Mouse (Mus musculus) midbrain, embryonic 11.5 days (tissue): Measurements from ENCODE around the gene Mob1b. TPM values are rescaled to one million over a fixed set of nuclear protein-coding genes. Genes with fewer than 3 reads are reported as not detected.
A peak's percentile ranks its signal among the peaks of the same experiment; 100 is the strongest.

Experiments
- ATAC-seq: fragments of 200-750 bp; cut with Nextera tagmentation; 2 replicates; pipeline ENCODE4 v1.8.0; 2017; ENCODE audit warnings: moderate TSS enrichment, moderate library complexity; ENCODE audit not compliant: low FRiP score
- DNase-seq: peaks from one replicate; pipeline ENCODE4 v3.0.0; 2015; ENCODE audit warnings: low spot score; ENCODE audit errors: missing footprints
- H3K27ac ChIP-seq: fragments of 300-500 bp; sonication (generic); 2 replicates; pipeline ENCODE4 v1.5.1; 2014; ENCODE audit warnings: low read depth, low read length
- H3K27me3 ChIP-seq: fragments of 300-500 bp; sonication (generic); 2 replicates; pipeline ENCODE4 v1.6.1; 2014; ENCODE audit warnings: mild to moderate bottlenecking, low read length, moderate library complexity, mixed read lengths; ENCODE audit not compliant: control insufficient read depth, insufficient read depth
- H3K36me3 ChIP-seq: fragments of 300-500 bp; sonication (generic); 2 replicates; pipeline ENCODE4 v1.6.1; 2014; ENCODE audit warnings: mild to moderate bottlenecking, low read length, moderate library complexity, mixed read lengths; ENCODE audit not compliant: control insufficient read depth, insufficient read depth
- H3K4me1 ChIP-seq: fragments of 300-500 bp; sonication (generic); 2 replicates; pipeline ENCODE4 v1.6.1; 2014; ENCODE audit warnings: low read length; ENCODE audit not compliant: control insufficient read depth, insufficient read depth
- H3K4me2 ChIP-seq: fragments of 300-500 bp; sonication (generic); 2 replicates; pipeline ENCODE4 v1.6.1; 2014; ENCODE audit warnings: mild to moderate bottlenecking, moderate library complexity
- H3K4me3 ChIP-seq: fragments of 300-500 bp; sonication (generic); 2 replicates; pipeline ENCODE4 v1.5.1; 2014; ENCODE audit warnings: low read depth, low read length
- H3K9ac ChIP-seq: fragments of 300-500 bp; sonication (generic); 2 replicates; pipeline ENCODE4 v1.6.1; 2014; ENCODE audit warnings: low read length
- H3K9me3 ChIP-seq: fragments of 300-500 bp; sonication (generic); 2 replicates; pipeline ENCODE4 v1.6.1; 2016; ENCODE audit warnings: low read length; ENCODE audit not compliant: control insufficient read depth
- WGBS: fragments of 180-500 bp; shearing (Covaris S2); extraction: QIAGEN DNeasy Blood & Tissue Kit; methylation state at CpG from one replicate; pipeline ENCODE4 v1.1.7; 2014; 5-methylcytosine and 5-hydroxymethylcytosine counted together
- polyA plus RNA-seq: library from polyadenylated mRNA; unstranded; fragments of >200 nt; fragmentation: Nextera tagmentation; extraction: Ambion mirVana; gene quantifications from 2 replicates; pipeline ENCODE4 v1.2.1, GENCODE M21; 2014

The Mob1b gene
- polyA plus RNA-seq, 1 experiment from 2014 or later: 18.3 TPM

GRCm38 (mm10) chr5:88693057-88693456 lies 27.6 kb upstream of the Mob1b start:
- Histone ChIP-seq H3K4me3 (no peak overlapping the region), H3K36me3 (no peaks in the 10 kb centered on the region)

GRCm38 (mm10) chr5:88697291-88697690 lies 23.4 kb upstream of the Mob1b start:
- Histone ChIP-seq H3K27me3 (no peaks in the 10 kb centered on the region), H3K27ac (no peak overlapping the region), H3K9me3 (no peaks in the 10 kb centered on the region), H3K4me1 (no peaks in the 10 kb centered on the region), H3K36me3 (no peaks in the 10 kb centered on the region), H3K4me3 (no peak overlapping the region), H3K9ac (no peak overlapping the region), H3K4me2 (no peak overlapping the region)
- ATAC-seq: no peak
- peak; percentile 53 for DNase-seq
- WGBS: 81% methylated on average over 5 of the region's 5 CpGs

More at GRCm38 (mm10) chr5:88693057-88693456, 27.6 kb upstream of the Mob1b start:
- no peak overlapping the region for H3K4me2 ChIP-seq
- DNase-seq (no peak), ATAC-seq (no peak)
- H3K4me1 ChIP-seq: no peaks in the 10 kb centered on the region
- H3K9ac ChIP-seq: no peak overlapping the region
- no peaks in the 10 kb centered on the region for H3K9me3 ChIP-seq
- H3K27ac ChIP-seq: no peak overlapping the region
- H3K27me3 ChIP-seq: no peaks in the 10 kb centered on the region

DNA sequence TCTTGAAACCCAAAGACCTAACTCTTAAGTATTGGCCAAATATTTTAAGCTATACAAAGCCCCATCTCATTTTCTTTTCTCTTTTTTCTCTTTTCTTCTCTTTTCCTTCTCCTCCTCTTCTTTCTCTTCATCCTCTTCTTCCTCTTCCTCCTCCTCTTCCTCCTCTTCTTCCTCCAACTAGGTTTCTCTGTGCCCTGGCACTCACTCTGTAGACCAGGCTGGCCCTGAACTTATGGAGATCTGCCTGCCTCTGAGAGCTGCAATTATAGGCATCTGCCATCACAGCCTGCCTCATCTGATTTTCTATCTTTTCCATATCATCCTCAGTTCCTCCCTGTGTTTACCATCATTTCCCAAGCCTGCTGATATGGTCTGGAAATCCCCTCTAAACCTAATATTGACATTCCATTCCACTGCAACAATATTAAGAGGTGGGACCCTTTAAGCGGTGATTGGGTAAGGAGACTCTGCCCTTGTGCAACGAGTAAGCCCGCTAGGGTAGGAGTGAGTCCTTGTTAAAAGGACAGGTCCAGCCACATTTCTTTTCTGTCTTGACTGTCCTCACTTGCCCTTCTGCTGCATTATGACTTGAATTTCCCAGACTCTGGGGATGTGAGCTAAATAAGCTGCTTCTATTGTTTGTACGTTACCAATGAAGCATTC lies 21.3 kb upstream of the Mob1b start:
- no peak overlapping the region for H3K4me3 ChIP-seq
- H3K27me3 ChIP-seq: no peaks in the 10 kb centered on the region
- WGBS: 76% methylated on average over 4 of the region's 4 CpGs
- no peak overlapping the region for H3K27ac ChIP-seq
- no peaks in the 10 kb centered on the region for H3K4me1 ChIP-seq
- no peak overlapping the region for H3K4me2 ChIP-seq
- DNase-seq (peak; percentile 57), ATAC-seq (no peak)
- H3K9ac ChIP-seq: no peak overlapping the region
- H3K36me3 ChIP-seq: no peaks in the 10 kb centered on the region
- no peaks in the 10 kb centered on the region for H3K9me3 ChIP-seq

DNA sequence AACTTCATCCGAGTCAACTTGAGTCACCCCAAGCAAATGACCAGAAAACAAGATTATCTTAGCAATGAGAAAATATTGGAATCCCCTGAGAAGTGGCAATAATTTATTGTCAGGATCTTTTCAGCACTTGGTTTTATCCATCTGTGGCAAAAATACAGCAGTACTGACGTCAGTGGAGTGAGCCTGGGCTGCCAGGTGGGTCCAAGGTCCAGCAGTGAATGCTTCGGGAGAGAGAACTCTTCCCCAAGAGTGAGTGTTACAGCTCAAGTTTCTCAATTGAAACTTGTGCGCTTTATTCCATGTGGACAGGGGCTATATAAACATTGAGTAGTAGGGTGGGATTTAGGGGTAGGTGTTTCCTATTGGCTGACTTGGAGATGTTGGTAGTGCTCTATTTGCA lies 18.6 kb upstream of the Mob1b start:
- H3K9me3 ChIP-seq: no peaks in the 10 kb centered on the region
- no peak overlapping the region for H3K4me3 ChIP-seq
- H3K4me2 ChIP-seq: no peak overlapping the region
- H3K9ac ChIP-seq: no peak overlapping the region
- H3K27me3 ChIP-seq: no peaks in the 10 kb centered on the region
- no peak overlapping the region for H3K27ac ChIP-seq
- no peaks in the 10 kb centered on the region for H3K36me3 ChIP-seq
- H3K4me1 ChIP-seq: no peaks in the 10 kb centered on the region
- ATAC-seq (no peak), DNase-seq (no peak)
- WGBS: 84% methylated on average over 4 of the region's 4 CpGs

DNA sequence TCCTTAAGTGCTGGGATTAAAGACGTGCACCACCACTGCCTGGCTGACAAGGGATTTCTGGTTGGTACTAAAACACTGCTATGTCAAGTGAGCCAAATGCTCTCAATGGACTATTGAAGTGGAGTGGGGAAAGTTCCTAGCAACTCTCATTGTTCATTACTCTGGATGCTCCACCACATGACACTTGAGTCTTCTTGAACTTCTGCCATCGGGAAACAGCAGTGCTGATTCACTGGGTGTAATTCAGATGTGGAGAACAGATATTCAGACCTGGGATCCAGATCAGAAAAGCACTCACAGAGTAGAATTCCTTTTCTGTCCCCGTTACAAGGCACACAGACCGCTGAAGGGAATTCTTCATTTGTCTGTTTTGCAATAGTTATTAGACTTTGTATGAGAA lies 17.1 kb upstream of the Mob1b start:
- 81% methylated on average over 4 of the region's 4 CpGs for WGBS
- ATAC-seq (no peak), DNase-seq (no peak)
- Histone ChIP-seq H3K9ac (no peak overlapping the region), H3K36me3 (no peaks in the 10 kb centered on the region), H3K4me2 (no peak overlapping the region), H3K27me3 (no peaks in the 10 kb centered on the region), H3K27ac (no peak overlapping the region), H3K4me3 (no peak overlapping the region), H3K4me1 (no peaks in the 10 kb centered on the region), H3K9me3 (no peaks in the 10 kb centered on the region)

GRCm38 (mm10) chr5:88711128-88711527 lies 9.5 kb upstream of the Mob1b start:
- ATAC-seq (peak; percentile 85), DNase-seq (no peak)
- Histone ChIP-seq H3K4me3 (no peak overlapping the region), H3K27me3 (no peaks in the 10 kb centered on the region), H3K9me3 (no peaks in the 10 kb centered on the region), H3K27ac (peak overlapping the region; percentile 32; the same call in 1 of the 2 replicates), H3K36me3 (no peaks in the 10 kb centered on the region), H3K4me2 (no peak overlapping the region), H3K9ac (no peak overlapping the region), H3K4me1 (peaks cover 13% of the 10 kb centered on the region)

GRCm38 (mm10) chr5:88711618-88712224 lies 8.9 kb upstream of the Mob1b start:
- H3K4me3 ChIP-seq: no peak overlapping the region
- peak overlapping the region; percentile 6; the same call in 1 of the 2 replicates for H3K4me2 ChIP-seq
- peaks cover 13% of the 10 kb centered on the region for H3K4me1 ChIP-seq
- H3K9me3 ChIP-seq: no peaks in the 10 kb centered on the region
- ATAC-seq (peak; percentile 75), DNase-seq (peak; percentile 92)
- WGBS: 13% methylated on average over 10 of the region's 10 CpGs
- no peaks in the 10 kb centered on the region for H3K27me3 ChIP-seq
- H3K9ac ChIP-seq: peak overlapping the region; percentile 22; the same call in 1 of the 2 replicates
- H3K36me3 ChIP-seq: no peaks in the 10 kb centered on the region
- peak overlapping the region; percentile 32; the same call in 1 of the 2 replicates for H3K27ac ChIP-seq

- Histone ChIP-seq H3K4me1 (peaks cover 13% of the 10 kb centered on the region), H3K27me3 (no peaks in the 10 kb centered on the region), H3K9me3 (no peaks in the 10 kb centered on the region), H3K27ac (no peak overlapping the region), H3K4me3 (no peak overlapping the region), H3K4me2 (no peak overlapping the region), H3K36me3 (no peaks in the 10 kb centered on the region), H3K9ac (no peak overlapping the region)
- ATAC-seq (no peak), DNase-seq (no peak)
- WGBS: 69% methylated on average over 6 of the region's 6 CpGs
These were observed 8.3 kb upstream of the Mob1b start for GRCm38 (mm10) chr5:88712328-88712727.

GRCm38 (mm10) chr5:88716983-88717382 lies 3.7 kb upstream of the Mob1b start:
- no peak for ATAC-seq

More at GRCm38 (mm10) chr5:88716983-88717382, 3.7 kb upstream of the Mob1b start:
- Histone ChIP-seq H3K9ac (no peak overlapping the region), H3K36me3 (no peaks in the 10 kb centered on the region), H3K4me1 (peaks cover 6% of the 10 kb centered on the region), H3K27me3 (no peaks in the 10 kb centered on the region), H3K9me3 (no peaks in the 10 kb centered on the region), H3K4me2 (no peak overlapping the region), H3K4me3 (no peak overlapping the region), H3K27ac (no peak overlapping the region)
- no peak for DNase-seq
- 82% methylated on average over 2 of the region's 2 CpGs for WGBS
